Mouse (Mus musculus): ENCODE results near the gene Zc3h12d. TPM values are rescaled to one million over a fixed set of nuclear protein-coding genes. Genes with fewer than 3 reads are reported as not detected.
A peak's percentile ranks its signal among the peaks of the same experiment; 100 is the strongest.
"Not testable (repeated sequence)": the region's sequence is repeated elsewhere in the genome, so short reads cannot be mapped to it uniquely, and the experiment has no call there.

Gene Zc3h12d
- polyA plus RNA-seq, 1 experiment from 2014 or later, result 0.04 TPM

DNA sequence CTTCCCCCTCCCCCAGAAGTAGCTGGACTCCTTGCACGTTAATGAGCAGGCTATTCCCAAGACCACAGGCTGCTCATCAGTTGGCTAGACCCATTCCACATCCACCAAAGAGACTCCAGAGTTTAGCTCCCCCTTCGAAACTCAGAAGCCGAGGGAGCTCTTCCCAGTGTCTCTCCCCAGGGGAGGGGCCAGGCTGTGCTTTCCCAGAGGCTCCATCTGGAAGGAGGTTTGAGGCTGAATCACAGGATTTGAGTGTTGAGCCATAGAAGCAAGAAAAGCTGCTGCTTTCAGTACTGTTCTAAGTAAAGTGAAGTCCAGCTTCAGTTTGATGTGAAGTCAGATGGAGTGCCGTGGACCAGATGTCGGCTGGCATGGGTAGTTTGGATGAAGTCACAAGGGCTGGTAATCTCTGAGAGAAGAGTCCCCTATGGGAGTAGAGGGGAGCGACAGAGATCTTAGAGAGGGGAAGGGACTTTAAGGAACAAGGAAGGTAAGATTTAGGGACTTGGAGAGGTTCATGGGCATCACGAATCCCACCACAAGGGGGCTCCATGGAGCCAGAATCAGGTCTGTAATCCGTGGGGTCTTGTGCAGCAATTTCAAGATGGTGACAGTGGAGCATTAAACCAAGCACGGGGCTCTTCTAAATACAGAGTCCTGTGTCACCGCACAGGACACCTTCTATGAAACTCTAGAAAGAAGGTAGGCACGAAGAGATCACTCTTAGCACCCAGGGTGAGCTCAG, 38.5 kb downstream of the Zc3h12d start:
- DNase-seq (ENCODE audit: low spot score) (peak; percentile 70), ATAC-seq (replicated peaks; ENCODE audit: low FRiP score) (0 out of 2 replicates have a peak, but pooled peaks have one; percentile 15)
- H3K9me3 ChIP-seq (ENCODE audit: control insufficient read depth, low read length), result no peaks in the 10 kb centered on the region
- peaks cover 10% of the 10 kb centered on the region; the same call in 1 of the 2 replicates for H3K27me3 ChIP-seq (ENCODE audit: control insufficient read depth, insufficient read depth, low read length)
- no peak overlapping the region for H3K27ac ChIP-seq (ENCODE audit: low read depth, low read length)
- H3K4me2 ChIP-seq (ENCODE audit: low read depth, low read length, severe bottlenecking), result no peak overlapping the region
- 75% methylated on average over 11 of the region's 11 CpGs for WGBS
- H3K9ac ChIP-seq (ENCODE audit: low read length), result no peak overlapping the region
- H3K4me3 ChIP-seq (ENCODE audit: low read depth, low read length), result no peak overlapping the region
- H3K4me1 ChIP-seq (replicated peaks; ENCODE audit: control insufficient read depth, insufficient read depth, low read length), result peaks cover 5% of the 10 kb centered on the region; the same call in 1 of the 2 replicates
- no peaks in the 10 kb centered on the region for H3K36me3 ChIP-seq (ENCODE audit: control insufficient read depth, insufficient read depth, low read length)

DNA sequence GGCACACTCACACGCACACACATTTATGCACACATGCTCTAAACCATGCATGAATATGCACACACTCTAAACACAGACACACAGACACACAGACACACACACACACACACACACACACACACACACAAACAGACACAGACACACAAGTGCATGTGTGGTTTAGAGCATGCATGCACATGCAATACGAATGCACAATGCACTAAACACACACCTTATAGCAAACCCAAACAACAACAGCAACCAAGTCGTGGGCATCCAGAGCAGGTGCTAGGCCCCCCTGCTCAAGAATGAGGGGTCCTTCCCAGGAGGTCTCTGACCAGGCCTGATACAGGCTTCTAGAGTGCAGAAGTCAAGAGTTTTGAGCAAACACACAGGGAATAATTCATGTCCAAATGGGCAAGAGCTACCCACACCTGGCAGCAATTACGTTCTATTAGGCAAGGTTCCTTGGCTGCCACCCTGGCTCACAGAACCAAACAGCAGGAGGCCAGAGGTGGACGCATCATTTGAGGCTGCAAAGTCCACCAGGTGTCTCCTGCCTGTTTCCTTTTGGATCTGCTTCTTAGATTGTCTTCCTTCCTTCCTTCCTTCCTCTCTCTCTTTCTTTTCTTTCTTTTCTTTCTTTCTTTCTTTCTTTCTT, 39.2 kb downstream of the Zc3h12d start:
- Histone ChIP-seq H3K9me3 (ENCODE audit: control insufficient read depth, low read length) (no peaks in the 10 kb centered on the region), H3K9ac (ENCODE audit: low read length) (no peak overlapping the region), H3K27ac (ENCODE audit: low read depth, low read length) (no peak overlapping the region), H3K27me3 (ENCODE audit: control insufficient read depth, insufficient read depth, low read length) (peaks cover 10% of the 10 kb centered on the region; the same call in 1 of the 2 replicates), H3K4me1 (replicated peaks; ENCODE audit: control insufficient read depth, insufficient read depth, low read length) (peaks cover 5% of the 10 kb centered on the region; the same call in 1 of the 2 replicates), H3K4me2 (ENCODE audit: low read depth, low read length, severe bottlenecking) (no peak overlapping the region), H3K36me3 (ENCODE audit: control insufficient read depth, insufficient read depth, low read length) (no peaks in the 10 kb centered on the region), H3K4me3 (ENCODE audit: low read depth, low read length) (no peak overlapping the region)
- no peak for ATAC-seq (replicated peaks; ENCODE audit: low FRiP score)
- peak; percentile 47 for DNase-seq (ENCODE audit: low spot score)
- WGBS, result 87% methylated on average over 5 of the region's 5 CpGs

DNA sequence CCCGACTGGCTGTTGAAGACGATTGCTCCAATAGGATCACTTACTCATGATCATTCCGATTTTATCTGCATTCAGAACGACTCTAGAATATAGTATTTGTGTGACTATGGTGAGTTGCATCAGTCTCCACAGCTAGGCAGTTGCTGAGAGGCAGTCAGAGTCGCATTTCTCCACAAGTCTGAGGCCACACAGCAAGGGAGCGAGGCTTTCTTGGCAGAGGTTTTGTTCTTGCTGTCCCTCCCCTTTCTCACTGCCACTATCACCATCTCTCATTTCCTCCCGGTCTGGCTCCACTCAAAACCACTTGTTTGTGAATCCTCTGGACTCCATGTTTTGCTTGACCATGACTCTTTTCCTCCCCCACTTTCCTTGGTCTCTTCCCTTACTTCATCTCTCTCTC, 41.9 kb downstream of the Zc3h12d start:
- no peak overlapping the region for H3K4me2 ChIP-seq (ENCODE audit: low read depth, low read length, severe bottlenecking)
- no peak overlapping the region for H3K9ac ChIP-seq (ENCODE audit: low read length)
- H3K27me3 ChIP-seq (ENCODE audit: control insufficient read depth, insufficient read depth, low read length), result no peaks in the 10 kb centered on the region
- H3K4me3 ChIP-seq (ENCODE audit: low read depth, low read length), result no peak overlapping the region
- DNase-seq (ENCODE audit: low spot score) (peak; percentile 24), ATAC-seq (replicated peaks; ENCODE audit: low FRiP score) (no peak)
- no peaks in the 10 kb centered on the region; the same call in 1 of the 2 replicates for H3K4me1 ChIP-seq (replicated peaks; ENCODE audit: control insufficient read depth, insufficient read depth, low read length)
- no peak overlapping the region for H3K27ac ChIP-seq (ENCODE audit: low read depth, low read length)
- H3K9me3 ChIP-seq (ENCODE audit: control insufficient read depth, low read length), result no peaks in the 10 kb centered on the region
- no peaks in the 10 kb centered on the region for H3K36me3 ChIP-seq (ENCODE audit: control insufficient read depth, insufficient read depth, low read length)
- WGBS, result 88% methylated on average over 7 of the region's 7 CpGs

DNA sequence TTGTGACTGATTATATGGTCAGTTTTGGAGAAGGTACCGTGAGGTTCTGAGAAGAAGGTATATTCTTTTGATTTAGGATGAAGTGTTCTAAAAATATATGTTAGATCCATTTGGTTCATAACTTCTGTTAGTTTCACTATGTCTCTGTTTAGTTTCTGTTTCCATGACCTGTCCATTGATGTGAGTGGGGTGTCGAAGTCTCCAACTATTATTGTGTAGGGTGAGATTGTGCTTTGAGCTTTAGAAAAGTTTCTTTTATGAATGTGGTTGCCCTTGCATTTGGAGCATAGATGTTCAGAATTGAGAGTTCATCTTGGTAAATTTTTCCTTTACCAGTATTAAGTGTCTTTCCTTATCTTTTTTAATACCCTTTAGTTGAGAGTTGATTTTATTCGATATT, 48.0 kb downstream of the Zc3h12d start:
- not testable (repeated sequence) for ATAC-seq (replicated peaks; ENCODE audit: low FRiP score); DNase-seq (ENCODE audit: low spot score); H3K4me3 ChIP-seq (ENCODE audit: low read depth, low read length); H3K9ac ChIP-seq (ENCODE audit: low read length); H3K27ac ChIP-seq (ENCODE audit: low read depth, low read length); H3K9me3 ChIP-seq (ENCODE audit: control insufficient read depth, low read length); H3K4me1 ChIP-seq (replicated peaks; ENCODE audit: control insufficient read depth, insufficient read depth, low read length); H3K4me2 ChIP-seq (ENCODE audit: low read depth, low read length, severe bottlenecking); H3K36me3 ChIP-seq (ENCODE audit: control insufficient read depth, insufficient read depth, low read length); H3K27me3 ChIP-seq (ENCODE audit: control insufficient read depth, insufficient read depth, low read length)
- 89% methylated on average over 3 of the region's 3 CpGs for WGBS

DNA sequence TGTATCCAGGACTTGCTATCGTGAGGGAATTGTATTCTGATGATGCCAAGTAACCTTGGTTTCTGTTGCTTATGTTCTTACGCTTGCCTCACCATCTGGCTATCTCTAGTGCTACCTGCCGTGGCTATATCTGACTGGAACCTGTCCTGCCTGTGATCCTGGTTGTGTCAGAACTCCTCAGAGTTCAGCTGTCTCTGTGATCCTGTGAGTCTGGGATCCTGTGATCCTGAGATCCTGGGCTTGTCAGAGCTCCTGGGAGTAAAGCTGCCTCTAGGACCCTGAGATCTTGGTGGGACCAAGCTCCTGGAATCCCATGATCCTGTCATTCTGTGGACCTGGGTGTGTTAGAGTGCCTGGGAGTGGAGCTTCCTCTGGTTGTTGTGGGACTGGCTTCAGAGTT, 49.7 kb downstream of the Zc3h12d start:
- Histone ChIP-seq H3K4me2 (ENCODE audit: low read depth, low read length, severe bottlenecking) (no peak overlapping the region), H3K4me3 (ENCODE audit: low read depth, low read length) (no peak overlapping the region), H3K27ac (ENCODE audit: low read depth, low read length) (no peak overlapping the region), H3K9ac (ENCODE audit: low read length) (no peak overlapping the region), H3K9me3 (ENCODE audit: control insufficient read depth, low read length) (no peaks in the 10 kb centered on the region), H3K36me3 (ENCODE audit: control insufficient read depth, insufficient read depth, low read length) (no peaks in the 10 kb centered on the region), H3K27me3 (ENCODE audit: control insufficient read depth, insufficient read depth, low read length) (no peaks in the 10 kb centered on the region), H3K4me1 (replicated peaks; ENCODE audit: control insufficient read depth, insufficient read depth, low read length) (no peaks in the 10 kb centered on the region)
- no peak for DNase-seq (ENCODE audit: low spot score)
- ATAC-seq (replicated peaks; ENCODE audit: low FRiP score), result no peak
- 96% methylated on average over 3 of the region's 3 CpGs for WGBS

DNA sequence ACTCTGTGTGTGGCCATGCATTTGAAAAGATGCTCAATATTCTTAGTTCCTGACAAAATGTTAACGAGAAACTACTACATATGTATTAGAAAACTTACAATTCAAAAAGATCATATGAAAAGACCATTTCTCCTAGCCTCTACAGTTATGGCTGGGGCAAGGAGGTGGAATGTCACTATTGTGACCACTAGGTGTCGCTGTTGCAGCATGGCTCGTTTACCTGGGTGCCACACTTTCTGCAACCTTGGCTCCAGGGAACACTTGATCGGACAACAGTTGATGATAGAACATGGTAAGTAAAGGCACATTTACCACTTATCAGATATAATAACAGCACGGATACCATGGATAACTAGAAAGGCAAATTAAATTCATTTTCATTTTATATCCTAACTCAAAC, 51.3 kb downstream of the Zc3h12d start:
- no peak overlapping the region for H3K4me2 ChIP-seq (ENCODE audit: low read depth, low read length, severe bottlenecking)
- H3K27me3 ChIP-seq (ENCODE audit: control insufficient read depth, insufficient read depth, low read length), result no peaks in the 10 kb centered on the region
- 11% methylated on average over 5 of the region's 5 CpGs for WGBS
- peak; percentile 83 for DNase-seq (ENCODE audit: low spot score)
- no peak overlapping the region for H3K27ac ChIP-seq (ENCODE audit: low read depth, low read length)
- no peaks in the 10 kb centered on the region for H3K4me1 ChIP-seq (replicated peaks; ENCODE audit: control insufficient read depth, insufficient read depth, low read length)
- H3K9me3 ChIP-seq (ENCODE audit: control insufficient read depth, low read length), result no peaks in the 10 kb centered on the region
- peak; percentile 73 for ATAC-seq (replicated peaks; ENCODE audit: low FRiP score)
- no peaks in the 10 kb centered on the region for H3K36me3 ChIP-seq (ENCODE audit: control insufficient read depth, insufficient read depth, low read length)
- no peak overlapping the region for H3K4me3 ChIP-seq (ENCODE audit: low read depth, low read length)
- H3K9ac ChIP-seq (ENCODE audit: low read length), result no peak overlapping the region

DNA sequence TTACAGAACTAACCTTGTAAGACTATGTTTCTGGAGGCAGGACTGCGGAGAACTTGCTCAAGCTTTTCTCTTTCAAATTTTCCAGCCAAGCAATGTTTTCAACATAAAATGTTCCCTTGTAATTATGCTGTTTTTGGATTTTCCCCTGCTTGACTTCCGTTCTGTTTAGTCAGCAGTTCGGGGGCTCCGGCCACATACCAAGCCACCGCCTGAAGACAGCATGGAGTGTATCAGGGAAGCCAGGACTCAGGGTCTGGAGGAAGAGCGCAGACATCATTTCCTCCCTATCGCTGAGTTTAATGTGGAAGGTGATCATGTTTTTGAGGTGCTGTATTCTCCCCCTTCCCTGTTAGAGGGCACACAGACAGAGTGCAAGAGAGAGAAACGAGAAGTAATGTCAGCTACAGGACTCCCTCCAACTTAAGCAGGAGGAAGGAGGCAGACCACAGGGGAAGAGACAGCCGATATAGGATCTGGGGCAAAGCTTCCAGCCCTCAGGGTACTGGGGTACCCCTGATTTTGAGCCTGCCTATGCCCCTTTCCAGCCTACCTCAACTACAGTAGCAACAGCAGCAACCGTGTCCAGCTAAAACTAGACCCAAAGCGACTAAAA, 56.1 kb downstream of the Zc3h12d start:
- DNase-seq (ENCODE audit: low spot score) (no peak), ATAC-seq (replicated peaks; ENCODE audit: low FRiP score) (no peak)
- Histone ChIP-seq H3K9ac (ENCODE audit: low read length) (no peak overlapping the region), H3K27ac (ENCODE audit: low read depth, low read length) (no peak overlapping the region), H3K4me3 (ENCODE audit: low read depth, low read length) (no peak overlapping the region), H3K9me3 (ENCODE audit: control insufficient read depth, low read length) (no peaks in the 10 kb centered on the region), H3K36me3 (ENCODE audit: control insufficient read depth, insufficient read depth, low read length) (no peaks in the 10 kb centered on the region), H3K27me3 (ENCODE audit: control insufficient read depth, insufficient read depth, low read length) (no peaks in the 10 kb centered on the region), H3K4me1 (replicated peaks; ENCODE audit: control insufficient read depth, insufficient read depth, low read length) (no peaks in the 10 kb centered on the region), H3K4me2 (ENCODE audit: low read depth, low read length, severe bottlenecking) (no peak overlapping the region)
- 89% methylated on average over 11 of the region's 11 CpGs for WGBS

DNA sequence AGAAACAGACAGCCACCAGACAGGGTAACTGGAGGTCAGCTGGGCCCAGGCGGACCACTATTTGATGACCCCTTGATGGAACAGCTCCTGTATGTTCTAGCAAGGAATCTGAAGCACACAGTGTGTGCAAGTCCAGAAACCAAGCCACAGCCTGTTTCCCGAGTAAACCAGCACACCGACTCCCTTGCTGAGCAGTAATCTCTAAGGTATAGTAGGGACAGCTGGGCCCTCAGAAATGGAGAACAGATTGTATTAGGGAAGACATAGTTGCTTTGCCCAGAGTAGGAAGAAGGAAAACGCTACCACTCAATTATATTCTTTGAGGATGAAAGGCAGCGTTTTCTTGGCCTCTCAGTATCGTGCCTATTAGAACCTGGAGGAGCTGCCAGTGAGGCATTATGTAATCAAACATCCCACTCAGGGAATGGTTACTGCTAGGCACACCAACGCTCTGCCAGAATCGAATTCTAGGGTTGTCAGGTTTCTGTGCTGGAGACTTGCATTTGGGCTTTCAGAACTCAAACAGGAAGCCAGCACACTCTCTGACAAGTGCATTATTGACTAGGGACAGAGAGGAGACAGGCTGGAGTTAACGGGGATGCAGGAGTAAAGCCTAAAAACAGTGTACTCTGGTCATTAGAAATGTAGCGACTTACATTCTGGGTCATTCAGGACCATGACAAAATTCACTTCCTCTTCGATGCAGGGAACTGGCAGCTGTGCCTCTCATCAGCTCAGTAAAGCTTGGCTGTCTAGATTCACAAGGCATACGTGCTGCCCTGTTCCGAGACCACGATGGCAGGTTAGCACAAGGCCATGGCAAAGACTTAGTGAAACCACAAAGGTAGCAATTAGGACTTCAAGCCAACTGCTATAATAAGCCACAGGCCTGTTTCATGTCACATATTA, 68.7 kb downstream of the Zc3h12d start:
- Histone ChIP-seq H3K27me3 (ENCODE audit: control insufficient read depth, insufficient read depth, low read length) (no peaks in the 10 kb centered on the region), H3K4me2 (ENCODE audit: low read depth, low read length, severe bottlenecking) (no peak overlapping the region), H3K9me3 (ENCODE audit: control insufficient read depth, low read length) (no peaks in the 10 kb centered on the region), H3K9ac (ENCODE audit: low read length) (no peak overlapping the region), H3K27ac (ENCODE audit: low read depth, low read length) (no peak overlapping the region), H3K36me3 (ENCODE audit: control insufficient read depth, insufficient read depth, low read length) (no peaks in the 10 kb centered on the region; the same call in 1 of the 2 replicates), H3K4me1 (replicated peaks; ENCODE audit: control insufficient read depth, insufficient read depth, low read length) (no peaks in the 10 kb centered on the region), H3K4me3 (ENCODE audit: low read depth, low read length) (no peak overlapping the region)
- DNase-seq (ENCODE audit: low spot score) (no peak), ATAC-seq (replicated peaks; ENCODE audit: low FRiP score) (no peak)
- 92% methylated on average over 14 of the region's 14 CpGs for WGBS
